Mouse (Mus musculus) testis, adult 2 months (tissue): Measurements from ENCODE around the gene Isca1.

ENCODE experiments used
- CTCF ChIP-seq: fragments of 200-500 bp; IDR thresholded peaks from 2 replicates; pipeline ENCODE4 v1.5.1; 2012; ENCODE audit warnings: low read depth, mild to moderate bottlenecking, inconsistent platforms, low read length, moderate library complexity; ENCODE audit not compliant: control insufficient read depth, insufficient read depth, insufficient replicate concordance
- POLR2A ChIP-seq: fragments of 200-500 bp; IDR thresholded peaks from 2 replicates; pipeline ENCODE4 v1.6.1; 2012; ENCODE audit warnings: low read depth, mild to moderate bottlenecking, inconsistent platforms, low read length, moderate library complexity; ENCODE audit not compliant: control insufficient read depth

- TF ChIP-seq CTCF (no peak), POLR2A (no peak)
Measured at GRCm38 (mm10) chr13:59775168-59775567, 5.6 kb upstream of the Isca1 start.
